Mouse (Mus musculus) liver, embryonic 11.5 days (tissue): Measurements from ENCODE around the gene Slc7a6os. TPM values are rescaled to one million over a fixed set of nuclear protein-coding genes. Genes with fewer than 3 reads are reported as not detected.

ENCODE experiments used
- ATAC-seq: fragments of 200-750 bp; cut with Nextera tagmentation; replicated peaks from 2 replicates; pipeline ENCODE4 v1.8.0; 2017; ENCODE audit warnings: moderate number of reproducible peaks, mild to moderate bottlenecking, moderate TSS enrichment, moderate library complexity; ENCODE audit not compliant: low FRiP score
- DNase-seq: peaks from one replicate; pipeline ENCODE4 v3.0.0-alpha.2; 2017; ENCODE audit warnings: low spot score
- H3K27ac ChIP-seq: fragments of 300-500 bp; sonication (generic); 2 replicates; pipeline ENCODE4 v1.5.1; 2014; ENCODE audit warnings: mild to moderate bottlenecking, low read depth, low read length, control low read depth
- H3K27me3 ChIP-seq: fragments of 300-500 bp; sonication (generic); replicated peaks from 2 replicates; pipeline ENCODE4 v1.6.1; 2014; ENCODE audit warnings: low read length, mixed read lengths; ENCODE audit not compliant: control insufficient read depth, insufficient read depth
- H3K36me3 ChIP-seq: fragments of 300-500 bp; sonication (generic); 2 replicates; pipeline ENCODE4 v1.6.1; 2014; ENCODE audit warnings: mild to moderate bottlenecking, low read length, moderate library complexity, mixed read lengths; ENCODE audit not compliant: control insufficient read depth, insufficient read depth
- H3K4me1 ChIP-seq: fragments of 300-500 bp; sonication (generic); replicated peaks from 2 replicates; pipeline ENCODE4 v1.6.1; 2014; ENCODE audit warnings: low read length, mixed read lengths; ENCODE audit not compliant: control insufficient read depth, insufficient read depth
- H3K4me2 ChIP-seq: fragments of 300-500 bp; sonication (generic); 2 replicates; pipeline ENCODE4 v1.6.1; 2014; ENCODE audit warnings: mild to moderate bottlenecking, control low read depth, moderate library complexity
- H3K4me3 ChIP-seq: fragments of 300-500 bp; sonication (generic); 2 replicates; pipeline ENCODE4 v1.5.1; 2014; ENCODE audit warnings: low read depth, low read length, control low read depth
- H3K9ac ChIP-seq: fragments of 300-500 bp; sonication (generic); 2 replicates; pipeline ENCODE4 v1.6.1; 2014; ENCODE audit warnings: low read depth, low read length, control low read depth
- H3K9me3 ChIP-seq: fragments of 300-500 bp; sonication (generic); 2 replicates; pipeline ENCODE4 v1.6.1; 2016; ENCODE audit warnings: low read length, inconsistent platforms, mixed read lengths; ENCODE audit not compliant: control insufficient read depth
- WGBS: fragments of 180-500 bp; shearing (Covaris S2); extraction: QIAGEN DNeasy Blood & Tissue Kit; methylation state at CpG from one replicate; pipeline ENCODE4 v1.1.7; 2014; 5-methylcytosine and 5-hydroxymethylcytosine counted together
- polyA plus RNA-seq: library from polyadenylated mRNA; unstranded; fragments of >200 nt; fragmentation: Nextera tagmentation; extraction: Ambion mirVana; gene quantifications from 2 replicates; pipeline ENCODE4 v1.2.1, GENCODE M21; 2014

The Slc7a6os gene
- polyA plus RNA-seq, 1 experiment from 2014 or later = 36.5 TPM

DNA sequence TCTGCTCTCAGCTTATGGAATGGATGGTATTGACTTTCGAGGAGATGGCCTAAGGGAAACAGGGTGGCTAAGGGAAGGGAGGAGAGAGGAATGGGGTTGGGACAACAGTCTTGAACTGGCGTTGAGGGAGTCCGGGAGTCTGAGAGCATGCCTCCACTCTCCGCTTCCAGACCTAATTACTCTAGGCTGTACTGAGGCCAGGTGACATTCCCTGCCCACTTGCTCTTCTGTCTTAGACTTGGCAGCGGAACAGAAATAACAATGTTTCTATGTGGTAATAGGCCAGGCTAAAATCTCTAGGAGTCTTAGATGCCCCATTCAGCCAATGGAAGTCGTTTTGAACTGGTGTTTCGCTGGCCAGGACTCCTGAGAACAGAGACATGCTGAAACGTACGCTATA is 59.7 kb downstream of the Slc7a6os start:
- peak overlapping the region; percentile 72 for H3K4me2 ChIP-seq
- H3K9ac ChIP-seq = peak overlapping the region; percentile 73
- no peaks in the 10 kb centered on the region for H3K9me3 ChIP-seq
- no peaks in the 10 kb centered on the region for H3K27me3 ChIP-seq
- no peak for DNase-seq
- peak overlapping the region; percentile 68 for H3K4me3 ChIP-seq
- no peak overlapping the region for H3K27ac ChIP-seq
- no peak for ATAC-seq
- H3K36me3 ChIP-seq = no peaks in the 10 kb centered on the region; the same call in 1 of the 2 replicates
- peaks cover 18% of the 10 kb centered on the region for H3K4me1 ChIP-seq
- 75% methylated on average over 9 of the region's 9 CpGs for WGBS

Other genes starting within 250 kb of the Slc7a6os start
- 25.6 and 25.8 TPM in 2 replicates for gene Slc12a4, start 244.8 kb downstream of the Slc7a6os start, polyA plus RNA-seq
- not detected in 2 replicates for gene Dpep3, start 231.5 kb downstream of the Slc7a6os start, polyA plus RNA-seq
- gene Dus2, start 219.6 kb downstream of the Slc7a6os start, polyA plus RNA-seq = 24.0 and 25.0 TPM in 2 replicates
- not detected in 2 replicates for gene Dpep2nb, start 205.0 kb downstream of the Slc7a6os start, polyA plus RNA-seq
- 22.3 and 22.5 TPM in 2 replicates for gene Ddx28, start 199.1 kb downstream of the Slc7a6os start, polyA plus RNA-seq
- 5.3 and 6.2 TPM in 2 replicates for gene Nfatc3, start 152.1 kb downstream of the Slc7a6os start, polyA plus RNA-seq
- gene Esrp2, start 74.0 kb downstream of the Slc7a6os start, polyA plus RNA-seq = 11.6 and 12.7 TPM in 2 replicates
- gene Pla2g15, start 60.5 kb downstream of the Slc7a6os start, polyA plus RNA-seq = 9.2 and 9.6 TPM in 2 replicates
- gene Slc7a6, start 42.1 kb downstream of the Slc7a6os start, polyA plus RNA-seq = 46.3 and 52.5 TPM in 2 replicates
- gene Prmt7, start within 50 bp of the Slc7a6os start, polyA plus RNA-seq = 65.1 and 75.7 TPM in 2 replicates
- gene Smpd3, start 127.1 kb upstream of the Slc7a6os start, polyA plus RNA-seq = 1.3 and 2.2 TPM in 2 replicates
- gene Zfp90, start 204.4 kb upstream of the Slc7a6os start, polyA plus RNA-seq = 7.9 and 9.2 TPM in 2 replicates